Mouse (Mus musculus) layer of hippocampus, adult 9-11 months (tissue): ENCODE results near the gene Hes3.
A peak's percentile ranks its signal among the peaks of the same experiment; 100 is the strongest.

Source experiments
- DNase-seq: peaks from one replicate; pipeline ENCODE4 v3.0.0; 2022

Gene Hes3

GRCm38 (mm10) chr4:152291562-152291961, at the start of gene Hes3:
Gene Hes3 (minus strand): TSS chr4:152291662.
- no peak for DNase-seq

GRCm38 (mm10) chr4:152340584-152341284, 49.3 kb upstream of the Hes3 start:
- no peak for DNase-seq

DNA sequence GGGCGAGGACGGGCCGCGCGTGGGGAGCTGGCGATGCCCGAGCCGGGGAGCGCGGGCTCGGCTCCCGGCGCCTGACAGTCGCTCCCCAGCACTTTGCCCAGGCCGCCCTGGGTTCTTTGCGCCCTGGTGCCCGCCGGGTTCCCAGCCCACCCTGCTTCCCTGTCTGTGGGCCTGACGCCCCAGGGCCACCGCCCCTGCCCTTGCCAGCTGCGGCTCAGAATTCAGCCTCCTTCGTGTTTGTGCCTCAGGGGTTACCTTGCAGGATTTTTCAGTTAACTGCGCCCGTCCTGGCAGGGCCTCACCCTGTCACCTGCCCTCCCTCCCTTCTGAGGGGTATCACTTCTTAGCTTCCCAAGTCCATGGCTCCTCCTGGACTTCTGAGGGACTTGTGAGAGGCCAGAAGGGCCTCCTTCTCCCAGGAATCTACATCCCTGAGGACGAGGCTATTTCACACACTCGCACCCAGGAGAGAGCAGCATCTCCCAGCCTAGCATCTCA, 47.9 kb upstream of the Hes3 start:
- no peak for DNase-seq

GRCm38 (mm10) chr4:152338419-152339292, 47.2 kb upstream of the Hes3 start, which contains the start of gene Chd5:
Gene Chd5 (plus strand): TSS chr4:152338651.
- DNase-seq = peak; percentile 60

DNA sequence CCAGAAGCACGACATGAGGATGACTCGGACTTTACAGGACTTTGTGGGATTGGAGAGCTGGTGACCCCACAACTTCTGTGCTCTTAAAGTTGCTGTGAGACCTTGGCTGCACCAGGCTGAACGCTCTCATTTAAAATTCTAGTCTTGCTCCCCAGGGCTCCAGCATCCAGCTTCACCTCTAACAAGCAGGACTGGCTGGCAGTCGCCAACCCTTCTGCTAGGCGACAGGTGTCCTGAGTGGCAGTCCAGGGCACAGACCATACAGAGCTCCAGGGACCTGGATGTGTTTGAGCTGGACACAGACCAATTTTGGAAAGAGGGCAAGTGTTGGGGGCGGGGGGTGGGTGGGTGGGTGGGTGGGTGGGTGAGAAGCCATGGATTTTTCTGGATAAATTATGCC, 46.3 kb upstream of the Hes3 start:
- no peak for DNase-seq

DNA sequence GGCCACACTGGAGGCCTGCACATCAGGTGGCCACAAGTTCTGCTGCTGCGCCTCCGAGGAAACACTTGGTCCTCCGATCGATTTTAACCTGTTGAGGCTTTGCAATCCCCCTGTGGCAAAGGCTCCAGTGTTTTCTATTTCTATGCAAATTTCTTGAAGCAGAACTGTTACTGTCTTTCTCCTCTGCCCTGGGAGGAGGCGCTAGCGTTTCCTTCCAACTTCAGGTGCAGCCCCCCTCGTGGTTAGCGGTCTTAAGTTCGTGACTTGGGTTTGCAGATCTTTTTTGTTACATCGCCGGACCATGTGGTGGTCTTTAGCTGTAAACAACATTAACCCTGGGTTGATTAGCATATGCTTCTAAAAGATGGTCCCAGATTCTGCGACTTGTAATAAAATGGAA, 42.1 kb upstream of the Hes3 start:
- no peak for DNase-seq

DNA sequence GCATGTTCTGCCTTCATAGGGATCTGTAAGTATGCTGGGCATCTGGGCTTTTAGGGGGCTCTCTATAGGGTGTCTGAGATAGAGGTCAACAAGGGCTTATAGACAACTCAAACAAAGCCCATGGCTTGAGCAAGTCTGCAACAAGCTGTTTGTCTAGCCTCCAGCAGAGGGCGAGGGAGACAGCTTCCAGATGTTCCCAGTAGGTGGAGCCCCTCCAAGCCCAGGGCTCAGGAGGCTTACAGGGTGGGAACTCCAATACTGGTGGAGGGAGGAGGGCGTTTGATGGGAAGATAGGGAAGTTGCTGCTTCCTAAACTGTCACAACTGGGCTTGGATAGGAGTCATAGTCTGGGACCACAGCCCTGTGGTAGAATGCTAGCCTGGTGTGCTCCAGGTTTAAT, 41.5 kb upstream of the Hes3 start:
- no peak for DNase-seq

DNA sequence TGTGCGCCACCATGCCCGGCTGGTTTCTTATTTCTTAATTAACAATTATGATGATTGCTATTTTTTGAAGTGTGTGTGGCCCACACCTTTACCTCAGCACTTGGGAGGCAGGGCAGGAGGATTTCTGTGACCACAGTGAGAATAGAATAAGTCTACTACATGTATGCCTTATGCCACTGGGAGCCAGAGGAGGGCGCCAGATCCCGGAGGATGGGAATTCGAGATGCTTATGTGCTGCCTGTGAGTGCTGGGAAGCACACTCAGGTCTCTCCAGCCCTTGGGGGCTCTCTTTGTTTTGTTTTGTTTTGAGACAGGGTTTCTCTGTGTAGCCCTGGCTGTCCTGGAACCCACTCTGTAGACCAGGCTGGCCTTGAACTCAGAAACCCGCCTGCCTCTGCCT, 37.2 kb upstream of the Hes3 start:
- DNase-seq = no peak

GRCm38 (mm10) chr4:152326543-152326942, 35.1 kb upstream of the Hes3 start:
- DNase-seq = no peak

- DNase-seq = peak; percentile 97
Observed at GRCm38 (mm10) chr4:152325574-152326411, 34.3 kb upstream of the Hes3 start, which contains the start of gene Rpl22. Gene Rpl22 (plus strand): TSS chr4:152325742.

- no peak for DNase-seq
Observed at GRCm38 (mm10) chr4:152324641-152325562, 33.4 kb upstream of the Hes3 start.

- no peak for DNase-seq
Observed at GRCm38 (mm10) chr4:152321464-152321863, 30.0 kb upstream of the Hes3 start.

DNA sequence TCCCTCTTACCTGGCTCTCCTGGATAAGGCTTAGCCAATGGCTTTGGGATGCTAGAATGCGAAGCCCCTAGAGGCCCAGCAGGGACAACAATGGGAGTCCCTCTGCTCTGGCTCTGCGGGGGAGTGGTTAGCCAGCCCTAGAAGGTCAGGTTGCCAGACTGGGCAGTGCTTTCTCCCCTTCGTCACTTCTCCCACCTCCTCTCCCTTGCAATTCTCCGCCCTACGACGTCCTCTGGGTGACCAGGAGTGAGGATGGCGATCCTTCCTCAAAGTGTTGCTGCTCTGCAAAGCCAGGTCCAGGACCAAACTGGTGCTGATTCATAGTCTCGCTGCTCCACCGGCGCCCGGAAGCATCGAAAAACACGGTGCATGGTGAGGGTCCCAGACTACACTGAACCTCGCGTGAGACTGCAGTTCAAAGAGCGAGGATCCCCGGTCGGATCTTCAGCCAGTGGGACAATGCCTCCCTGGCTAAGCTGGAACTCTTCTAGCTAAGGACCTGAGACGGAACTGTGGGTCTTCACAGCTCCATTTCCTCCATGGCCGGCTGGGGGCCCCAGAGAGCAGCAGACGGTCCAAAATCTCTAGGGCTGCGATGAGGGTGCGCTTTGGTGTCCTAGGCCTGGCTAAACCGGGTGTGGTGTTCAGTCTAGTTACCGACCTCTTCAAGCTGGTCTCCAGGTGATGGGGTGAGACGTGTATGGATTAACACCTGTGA, 27.2 kb upstream of the Hes3 start, which contains the start of gene Rnf207:
Gene Rnf207 (minus strand): TSS at position 477 of the 718 bp plus-strand sequence.
- no peak for DNase-seq

- no peak for DNase-seq
Observed at GRCm38 (mm10) chr4:152317631-152318033, 26.2 kb upstream of the Hes3 start.

DNA sequence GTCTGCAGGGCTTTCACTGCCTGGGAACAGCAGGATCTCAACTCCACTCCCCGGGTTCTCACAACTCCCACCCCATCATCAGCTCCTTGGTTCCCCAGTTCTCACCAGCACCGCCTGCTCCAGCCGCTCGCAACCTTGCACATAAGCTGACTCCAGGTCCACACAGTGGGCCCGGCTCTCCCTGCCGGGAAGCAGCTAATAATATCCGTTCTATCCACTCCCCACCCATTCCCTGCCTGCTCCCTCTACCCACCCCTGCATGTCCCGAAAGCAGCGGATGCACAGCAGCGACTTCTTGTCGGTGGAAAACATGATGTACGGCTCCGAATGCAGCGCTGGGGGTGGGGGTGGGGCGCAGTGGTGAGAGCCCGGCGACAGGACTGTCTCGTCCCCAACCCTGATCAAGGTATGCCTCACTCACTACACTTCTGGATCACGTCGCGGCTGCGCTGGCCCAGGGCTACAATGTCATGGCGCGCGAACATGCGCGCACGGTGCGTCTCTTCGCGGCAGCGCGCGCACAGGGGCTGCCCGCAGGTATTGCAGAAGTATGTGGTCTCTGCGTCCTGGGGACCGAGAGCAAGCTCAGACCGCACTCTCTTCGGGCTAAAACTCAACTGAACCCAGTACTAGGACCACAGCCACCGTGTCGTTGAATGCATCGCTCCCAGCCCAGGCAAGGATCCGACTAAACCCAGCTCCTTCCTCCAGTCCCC, 24.2 kb upstream of the Hes3 start:
- DNase-seq = no peak

DNA sequence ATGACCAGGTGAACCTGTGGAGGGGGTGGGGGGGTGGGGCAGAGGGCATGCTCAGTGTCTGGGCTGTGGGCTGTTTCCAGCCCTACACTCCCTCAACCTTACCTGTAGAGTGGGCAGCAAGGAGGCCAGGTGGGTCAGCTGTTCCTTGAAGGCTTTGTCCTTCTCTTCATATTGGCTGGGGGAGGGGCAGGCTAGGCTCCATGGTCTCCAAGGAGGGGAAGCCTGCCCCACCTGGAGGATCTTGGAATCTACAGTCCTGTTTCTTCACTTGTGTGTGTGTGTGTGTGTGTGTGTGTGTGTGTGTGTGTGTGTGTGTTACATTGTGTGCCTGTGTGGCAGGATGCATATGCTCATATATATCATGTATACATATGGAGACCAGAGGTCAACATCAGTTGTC, 22.5 kb upstream of the Hes3 start:
- DNase-seq = no peak

DNA sequence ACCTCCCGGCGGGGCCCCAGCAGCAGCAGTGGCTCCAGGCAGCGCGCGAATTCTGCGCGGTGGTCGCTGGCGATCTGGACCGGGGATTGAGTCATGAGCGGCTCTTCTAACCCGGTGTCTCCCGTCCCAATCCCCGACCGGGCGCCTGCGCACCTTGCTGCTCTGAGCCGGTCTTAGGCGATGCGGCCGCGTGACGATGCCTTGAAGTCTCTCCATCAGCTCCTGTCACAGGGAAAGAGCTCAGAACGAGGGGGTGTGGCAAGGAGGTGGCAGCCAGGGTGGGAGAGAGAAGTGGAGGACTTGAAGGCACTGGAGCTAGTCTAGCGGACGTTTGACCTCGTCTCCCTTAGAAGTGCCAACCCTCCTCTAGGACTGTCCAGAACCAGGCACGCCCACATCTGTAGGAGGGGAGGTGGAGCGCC, 21.8 kb upstream of the Hes3 start:
- DNase-seq = no peak

DNA sequence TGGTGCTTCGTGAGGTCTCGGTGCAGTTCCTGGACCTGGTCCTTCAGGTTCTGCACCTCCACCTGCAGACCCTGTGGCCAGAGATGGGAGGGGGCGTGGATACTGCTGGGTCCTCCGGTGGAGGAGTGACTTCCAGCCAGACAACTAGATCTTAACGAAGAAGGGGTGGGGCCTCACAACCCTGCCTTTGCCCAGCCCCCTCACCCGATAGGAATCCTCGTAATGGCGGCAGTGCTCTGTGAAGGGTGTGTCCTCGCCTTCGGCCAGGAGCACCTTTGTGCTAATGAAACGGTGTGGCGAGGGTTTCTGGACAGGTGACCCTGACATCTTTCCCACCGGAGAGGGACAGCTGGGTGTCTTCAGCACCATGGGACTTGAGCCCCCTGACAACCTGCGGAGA, 20.7 kb upstream of the Hes3 start:
- no peak for DNase-seq

DNA sequence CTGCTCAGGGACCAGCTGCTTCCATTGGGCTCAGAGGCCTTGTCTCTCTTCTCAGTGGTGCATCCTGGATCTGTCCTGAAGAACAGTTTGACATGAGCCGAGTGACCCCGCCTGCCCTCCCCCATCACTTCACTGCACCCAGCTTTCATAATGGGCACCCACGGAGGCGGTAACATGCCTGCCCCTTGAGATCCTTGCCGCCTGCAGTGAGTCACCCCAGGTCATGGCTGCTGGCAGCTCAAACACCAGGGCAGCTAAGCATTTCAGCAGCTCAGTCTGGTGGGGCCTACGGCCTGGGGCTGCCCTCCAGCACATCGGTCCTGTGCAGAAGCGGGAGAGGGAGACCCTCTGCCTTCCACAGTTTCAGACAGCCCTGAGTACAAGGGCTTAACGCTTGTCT, 16.1 kb upstream of the Hes3 start:
- DNase-seq = no peak

DNA sequence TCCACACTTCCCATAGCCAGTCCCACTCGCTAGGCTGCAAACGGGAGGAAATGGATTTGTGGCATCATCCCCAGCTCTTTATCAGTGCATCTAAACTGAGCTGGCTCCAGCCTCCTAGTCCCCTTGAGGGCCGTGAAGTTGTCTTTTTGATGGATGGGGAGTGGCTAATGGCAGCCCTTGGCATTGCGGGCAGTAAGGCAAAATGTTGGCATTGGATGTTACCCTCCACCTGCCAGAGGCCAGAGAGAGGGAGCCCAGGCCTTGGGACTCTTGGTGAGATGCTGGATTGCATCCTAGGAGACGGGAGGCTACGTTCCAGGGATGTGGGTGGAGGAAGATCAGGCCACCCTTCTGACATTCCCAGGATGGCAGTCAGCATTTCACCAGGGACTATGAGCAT, 14.5 kb upstream of the Hes3 start:
- DNase-seq = no peak
